Mouse (Mus musculus): ENCODE measurements around the gene Il1r1.

Il1r1 gene

DNA sequence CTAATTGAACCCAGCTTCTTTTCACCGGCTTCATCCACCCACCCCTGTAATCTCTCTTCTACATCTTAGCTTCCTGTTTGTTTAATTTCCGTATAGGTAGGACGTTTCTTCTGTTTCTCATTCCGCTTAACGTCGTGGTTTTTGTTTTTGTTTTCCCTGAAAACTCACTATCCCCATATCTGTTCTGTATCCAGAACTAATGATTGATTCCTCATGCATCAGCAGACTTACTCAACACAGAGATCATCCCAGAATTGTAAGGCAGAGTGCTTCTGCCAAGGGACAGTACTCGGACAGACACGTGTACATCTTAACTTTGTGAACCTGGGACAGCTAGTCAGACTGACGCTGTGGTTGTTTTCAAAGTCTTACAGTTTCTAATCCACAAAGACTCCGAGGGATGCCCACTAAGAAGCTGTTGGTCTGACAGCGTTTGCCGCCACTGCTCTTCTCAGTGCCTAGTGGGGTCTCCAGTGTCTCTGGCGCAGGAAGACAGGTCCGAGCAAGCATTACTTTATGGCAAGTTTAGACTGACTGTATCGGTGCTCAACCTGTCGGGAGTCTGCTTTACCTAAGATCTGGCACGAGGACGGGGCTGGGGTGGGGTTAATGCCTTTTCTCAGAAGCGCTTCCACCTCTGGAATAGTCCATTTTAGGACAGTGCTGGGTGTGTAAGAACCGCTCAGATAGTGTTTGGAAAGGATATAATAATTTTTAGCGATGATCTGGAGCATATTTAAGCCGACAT, 100.2 kb downstream of the Il1r1 start:
- no peak for DNase-seq

DNA sequence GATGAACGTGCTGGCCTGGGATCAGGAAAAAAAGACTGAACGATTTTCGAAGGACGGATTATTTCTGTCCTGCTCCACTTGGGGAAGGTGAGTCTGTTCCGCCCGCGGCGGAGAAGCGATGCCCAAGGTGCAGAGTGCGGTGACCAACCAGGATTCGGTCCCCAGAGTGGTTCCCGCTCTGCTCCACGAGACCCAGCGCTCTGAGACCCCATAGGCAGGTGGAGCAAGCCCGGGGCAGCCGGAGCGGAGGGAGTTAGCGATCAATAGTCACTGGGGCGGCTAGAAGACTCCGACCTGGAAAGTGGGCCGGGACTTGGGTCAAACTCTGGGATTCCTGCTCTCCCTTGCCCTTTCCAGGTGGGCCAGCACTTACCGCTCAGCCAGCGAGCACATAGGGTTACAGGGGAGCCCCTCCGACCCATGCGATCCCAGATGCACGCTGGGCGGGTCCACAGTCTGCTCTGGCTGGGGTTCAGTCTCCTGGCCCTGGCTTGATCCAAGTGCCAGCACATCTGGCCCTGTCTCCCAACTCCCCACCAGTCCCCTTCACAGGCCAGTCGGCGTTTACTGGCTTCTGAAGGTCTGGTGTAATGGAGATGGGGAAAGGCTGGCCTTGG, 100.9 kb downstream of the Il1r1 start:
- no peak for DNase-seq

DNA sequence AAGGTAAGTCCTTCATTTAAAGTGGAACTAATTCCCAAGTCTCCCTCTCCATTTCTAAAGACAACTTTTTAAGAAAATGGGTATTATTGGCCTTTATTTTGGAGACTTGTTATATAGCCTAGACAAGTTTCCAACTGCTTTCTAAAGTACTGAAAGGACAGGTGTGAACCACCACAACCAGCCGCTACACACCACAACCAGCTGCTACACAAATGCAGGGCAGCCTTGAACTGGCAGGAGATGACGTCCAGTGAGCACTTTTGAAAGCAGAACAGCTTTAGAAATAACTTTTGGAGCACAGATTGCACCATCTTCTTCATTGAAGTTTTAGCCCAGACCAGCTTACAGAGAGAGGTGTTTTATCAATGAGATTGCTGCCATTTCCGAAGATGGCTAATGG, 102.7 kb downstream of the Il1r1 start:
- DNase-seq = no peak

DNA sequence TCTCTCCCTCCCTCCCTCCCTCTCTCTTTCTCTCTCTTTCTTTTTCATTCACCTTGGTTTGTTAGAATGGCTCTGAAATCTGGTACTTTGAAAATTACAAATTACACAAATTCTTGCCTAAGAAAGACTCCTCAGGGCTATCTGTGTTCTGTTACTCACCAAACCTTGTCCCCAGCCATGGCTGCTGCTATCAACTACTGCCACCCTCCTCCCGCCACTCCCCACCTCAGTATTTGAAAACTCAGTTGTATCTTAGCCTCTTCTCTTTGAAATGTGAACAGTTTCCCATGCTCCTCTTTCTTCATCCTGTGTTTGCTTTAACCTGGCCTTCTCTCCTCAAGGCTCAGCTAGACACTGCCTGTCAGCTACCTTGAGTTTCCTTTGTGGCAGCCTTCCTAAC, 104.6 kb downstream of the Il1r1 start:
- no peak for DNase-seq

DNA sequence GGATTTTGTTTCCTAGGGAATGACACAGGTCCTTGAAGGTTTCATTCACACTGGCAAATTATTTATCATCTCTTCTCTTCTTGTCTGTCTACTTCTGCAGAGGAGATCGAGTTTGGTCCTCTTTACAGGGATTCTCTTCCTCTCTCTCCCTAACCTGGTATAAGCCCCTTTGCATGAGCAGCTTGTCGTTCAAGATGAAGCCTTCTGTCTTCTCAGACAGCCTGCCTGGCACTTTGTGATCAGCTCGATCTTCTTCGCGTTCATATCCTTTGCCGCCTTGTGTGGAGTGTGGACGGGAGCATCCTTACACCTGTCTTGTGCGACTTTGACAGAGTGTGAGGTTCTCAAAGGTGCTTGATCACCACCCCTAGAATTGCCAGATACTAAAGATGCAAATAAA, 105.3 kb downstream of the Il1r1 start:
- DNase-seq = no peak

DNA sequence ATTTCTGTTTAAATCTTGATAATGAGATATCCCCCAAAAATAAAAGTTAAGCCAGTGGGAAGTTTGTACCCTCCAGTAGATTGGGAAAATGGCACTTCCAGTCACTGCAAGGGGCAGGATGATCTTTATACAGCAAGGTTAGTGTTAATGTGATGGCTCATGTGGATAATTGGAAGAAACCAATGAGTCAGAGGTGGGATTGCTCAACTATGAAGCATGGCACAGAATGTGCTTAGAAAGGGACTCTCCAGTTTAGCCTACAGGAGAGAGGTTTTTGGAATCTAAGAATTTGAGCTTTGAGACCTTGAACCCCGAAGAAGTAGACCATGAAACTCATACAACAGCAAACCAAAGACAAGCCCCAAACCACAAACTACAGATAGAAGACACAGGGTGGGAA, 114.5 kb downstream of the Il1r1 start:
- DNase-seq = no peak

DNA sequence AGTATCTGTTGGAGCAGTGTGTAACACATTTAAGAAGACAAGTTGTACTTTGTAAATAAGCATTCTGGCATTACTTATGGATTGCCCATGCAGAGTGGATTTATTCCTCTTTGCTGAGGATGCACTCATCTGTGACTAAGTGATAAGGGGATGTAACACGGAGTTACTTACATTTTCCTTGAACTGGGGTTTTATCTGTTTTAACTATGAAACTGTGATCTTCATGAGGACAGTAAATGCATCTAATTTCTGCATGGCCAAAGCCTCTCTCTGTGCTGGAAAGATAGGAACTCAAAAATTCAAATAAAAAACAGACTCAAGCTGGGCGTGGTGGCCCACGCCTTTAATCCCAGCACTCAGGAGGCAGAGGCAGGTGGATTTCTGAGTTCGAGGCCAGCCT, 115.2 kb downstream of the Il1r1 start:
- no peak for DNase-seq

DNA sequence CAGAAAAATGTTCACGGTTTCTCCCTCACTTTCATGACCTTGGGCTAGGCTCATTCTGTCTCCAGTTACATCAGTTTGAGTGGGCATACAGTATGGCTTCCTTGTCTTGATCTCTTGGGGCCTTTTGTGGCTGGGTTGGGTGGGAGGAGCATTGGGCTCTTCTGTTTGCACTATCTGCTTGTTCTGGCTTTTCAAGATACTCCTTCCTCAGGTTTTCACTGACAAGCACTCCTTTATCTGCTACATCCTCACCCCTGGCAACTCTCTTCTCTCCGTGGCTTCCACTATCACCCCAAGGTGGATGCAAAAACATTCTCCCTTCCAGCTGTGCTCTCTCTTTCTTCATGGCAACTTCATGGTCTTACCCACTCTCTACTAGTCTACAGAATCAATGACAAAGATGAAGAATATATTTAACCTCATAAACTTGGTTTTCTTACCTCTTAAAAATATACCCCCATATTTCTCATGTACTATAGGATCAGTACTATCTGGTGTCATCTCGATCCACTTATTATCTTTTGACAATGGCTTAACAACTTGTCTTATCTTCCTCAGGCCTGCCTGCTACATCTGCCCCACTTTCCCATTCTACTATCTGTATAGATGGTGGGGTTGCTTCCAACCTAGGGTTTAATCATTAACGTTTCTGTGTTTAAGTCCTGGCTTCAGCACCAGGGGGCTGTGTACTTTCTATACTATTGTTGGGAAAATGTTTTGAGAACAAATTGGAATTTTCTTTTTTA, 127.5 kb downstream of the Il1r1 start:
- no peak for DNase-seq

DNA sequence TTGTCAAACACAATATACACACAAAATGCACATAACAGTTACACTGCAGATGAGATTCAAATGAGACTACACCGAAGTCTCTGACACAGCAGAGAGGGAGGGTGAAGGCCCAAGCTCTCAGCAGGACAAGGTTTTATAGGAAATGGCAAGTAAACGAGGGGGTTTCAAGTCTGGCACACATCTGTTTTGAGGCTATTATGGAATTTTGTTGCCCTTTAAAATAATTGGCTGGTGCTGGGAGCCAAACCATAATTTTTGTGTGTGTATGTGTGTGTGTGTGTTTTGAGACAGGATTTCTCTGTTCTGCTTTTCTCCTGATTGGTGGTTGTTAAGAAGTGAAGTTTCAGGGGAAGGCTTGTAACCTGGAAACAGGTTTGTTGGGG, 128.0 kb downstream of the Il1r1 start:
- no peak for DNase-seq

DNA sequence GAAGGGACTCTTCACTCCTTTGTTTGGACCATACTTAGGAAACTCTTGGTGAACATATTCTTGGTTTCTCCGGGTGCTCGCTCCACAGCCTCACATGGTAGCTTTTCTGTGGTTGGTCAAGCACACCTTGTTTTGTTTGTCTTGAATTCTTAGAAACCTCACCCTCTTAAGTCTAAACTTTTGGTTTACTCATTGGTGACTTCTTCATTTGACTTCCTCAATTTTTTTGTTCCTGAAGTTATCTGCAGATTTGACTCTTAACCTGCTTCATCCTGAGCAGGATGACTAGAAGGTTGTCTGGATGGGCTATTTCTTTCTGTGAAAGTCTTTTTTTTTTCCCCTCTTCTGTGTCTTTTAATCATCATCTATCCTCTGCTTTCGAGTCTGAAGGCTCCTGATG, 129.8 kb downstream of the Il1r1 start:
- DNase-seq = no peak

DNA sequence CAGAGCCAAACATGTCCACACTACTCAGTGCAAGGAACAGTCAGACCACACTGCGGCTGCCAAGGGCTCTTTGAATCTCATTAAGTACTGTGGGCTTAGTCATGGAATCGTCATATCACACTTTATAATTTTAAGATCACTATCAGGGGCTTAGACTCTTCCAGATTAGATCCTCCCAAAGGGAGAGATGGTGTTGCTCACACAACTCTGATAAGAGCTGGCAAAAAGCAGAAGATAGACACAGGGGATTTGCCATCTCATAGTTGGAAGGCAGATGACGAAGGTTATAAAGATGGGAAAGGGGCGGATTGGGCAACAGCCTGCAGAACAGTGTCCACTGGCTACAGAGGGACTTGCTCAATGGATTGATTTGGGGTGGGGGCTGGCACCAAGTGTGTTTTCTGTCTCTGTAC, 130.6 kb downstream of the Il1r1 start:
- DNase-seq = no peak

DNA sequence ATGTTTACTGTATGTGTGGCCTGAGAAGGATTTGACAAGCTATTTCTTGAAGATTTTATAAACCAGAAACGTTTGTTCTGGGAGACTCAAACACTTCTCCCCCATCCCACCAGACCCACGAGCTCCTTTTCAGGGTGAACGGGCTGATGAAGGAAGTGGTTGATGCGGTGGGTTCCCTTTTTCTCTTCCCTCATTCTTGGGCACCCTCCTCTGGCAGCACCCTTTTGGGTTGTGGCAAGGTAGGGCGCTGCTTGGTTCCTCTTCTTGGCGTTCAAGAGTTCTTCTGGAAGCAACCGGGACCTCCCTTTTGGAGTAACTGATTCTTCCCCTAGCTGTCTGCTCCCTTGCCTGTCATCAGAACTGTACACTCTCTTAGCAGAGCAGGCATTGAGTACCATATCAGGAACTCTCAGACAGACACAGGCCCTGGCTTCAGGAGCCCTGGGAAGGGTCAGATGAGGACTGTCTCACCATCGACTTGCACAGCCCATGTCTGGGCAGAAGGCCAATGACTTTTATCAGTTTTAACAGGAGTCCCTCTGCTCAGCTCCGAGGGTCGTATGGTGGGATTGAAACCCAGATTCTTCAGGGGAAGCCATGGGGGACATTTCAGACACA, 131.1 kb downstream of the Il1r1 start:
- no peak for DNase-seq

DNA sequence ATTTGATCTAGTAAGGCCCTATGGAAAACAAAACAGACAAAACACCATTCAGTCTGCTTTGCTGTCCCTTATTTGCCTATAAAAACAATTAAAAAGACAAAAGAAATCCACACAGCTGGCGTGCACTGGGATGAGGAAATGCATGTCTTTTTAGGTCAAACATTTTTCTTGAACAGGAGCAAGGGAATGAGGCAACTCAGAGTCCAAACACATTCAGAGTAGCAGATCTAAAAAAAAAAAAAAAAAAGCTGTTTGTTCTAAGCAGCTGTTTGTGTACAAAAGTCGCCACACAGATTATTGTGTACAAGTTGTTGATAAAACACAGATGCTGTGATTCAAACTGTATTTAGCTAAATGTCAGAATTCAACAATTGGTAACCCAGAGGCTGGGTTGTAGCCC, 133.0 kb downstream of the Il1r1 start:
- DNase-seq = no peak

DNA sequence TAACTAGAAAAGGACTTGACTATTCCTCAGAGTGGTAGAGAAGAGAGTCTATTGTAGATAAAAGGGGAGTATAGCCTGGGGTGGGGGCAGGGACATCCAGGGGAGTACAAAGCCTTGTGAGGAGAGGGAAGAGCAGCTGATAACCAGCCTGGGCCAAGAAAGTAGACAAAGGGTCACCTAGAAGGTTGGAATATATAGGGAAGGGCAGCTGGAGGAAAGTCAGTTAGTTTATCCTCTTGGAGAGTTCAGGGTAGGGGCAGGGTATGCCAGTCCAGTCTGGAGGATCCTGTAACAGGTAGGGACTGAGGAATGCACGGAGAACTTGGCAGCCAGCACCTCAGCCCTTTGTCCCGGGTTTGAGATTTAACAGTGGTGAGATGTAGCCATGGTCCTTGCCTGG, 133.5 kb downstream of the Il1r1 start:
- DNase-seq = no peak

DNA sequence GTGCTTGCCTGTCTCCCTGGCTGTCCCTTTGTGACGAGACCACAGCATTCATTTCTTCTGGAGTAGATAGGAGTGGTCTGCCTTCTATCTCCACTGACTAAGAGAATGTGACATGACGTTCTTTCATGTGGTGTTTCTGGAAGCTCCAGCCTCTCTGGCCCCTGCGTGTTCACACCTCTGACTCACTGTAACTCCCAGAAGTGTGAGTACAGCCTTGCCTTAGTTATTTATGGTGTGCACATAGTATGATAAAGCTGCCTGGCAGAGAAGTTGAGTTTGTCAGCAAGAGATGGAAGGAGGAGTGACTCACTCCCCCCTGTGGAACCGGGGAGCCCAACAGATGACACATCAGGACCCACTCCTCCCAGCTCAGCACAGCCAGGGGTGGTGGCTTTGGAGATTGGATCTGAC, 133.9 kb downstream of the Il1r1 start:
- DNase-seq = no peak

DNA sequence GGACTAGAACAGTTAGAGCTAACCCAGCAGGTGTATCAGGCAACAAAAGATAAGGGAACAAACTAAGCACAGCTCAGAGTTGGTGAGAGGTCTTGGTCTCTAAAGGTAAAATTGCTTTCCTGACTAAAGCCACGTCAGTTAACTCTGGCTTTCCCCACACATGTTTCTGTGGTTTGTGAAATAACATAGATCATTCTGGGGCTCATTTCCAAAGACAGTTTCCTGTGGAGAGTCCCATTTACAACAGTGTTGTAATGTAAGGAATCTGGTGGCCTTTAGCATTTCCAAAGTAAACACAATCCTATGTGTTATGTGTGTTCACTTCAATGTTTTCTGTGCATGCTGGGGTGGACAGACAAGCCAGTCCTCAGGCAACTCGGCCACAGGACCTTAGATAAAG, 134.9 kb downstream of the Il1r1 start:
- no peak for DNase-seq

DNA sequence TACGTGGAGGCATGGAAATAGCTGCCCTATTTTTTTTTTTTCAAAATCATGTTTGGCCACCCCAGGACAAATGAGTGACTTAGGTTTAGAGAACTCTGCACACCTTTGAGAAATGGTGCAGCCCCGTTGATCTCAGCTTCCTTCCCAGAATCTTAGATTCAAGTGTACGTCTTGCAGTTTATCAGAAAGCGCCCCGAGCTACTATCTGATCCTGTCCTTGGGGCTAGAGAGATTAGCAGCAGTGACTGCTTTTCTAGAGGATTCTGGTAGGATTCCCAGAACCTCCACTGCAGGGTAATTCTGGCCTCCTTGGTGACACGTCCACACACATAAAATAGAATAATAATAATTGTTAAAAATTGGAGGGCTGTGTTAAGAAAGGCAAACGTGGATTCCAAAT, 136.1 kb downstream of the Il1r1 start:
- DNase-seq = no peak

DNA sequence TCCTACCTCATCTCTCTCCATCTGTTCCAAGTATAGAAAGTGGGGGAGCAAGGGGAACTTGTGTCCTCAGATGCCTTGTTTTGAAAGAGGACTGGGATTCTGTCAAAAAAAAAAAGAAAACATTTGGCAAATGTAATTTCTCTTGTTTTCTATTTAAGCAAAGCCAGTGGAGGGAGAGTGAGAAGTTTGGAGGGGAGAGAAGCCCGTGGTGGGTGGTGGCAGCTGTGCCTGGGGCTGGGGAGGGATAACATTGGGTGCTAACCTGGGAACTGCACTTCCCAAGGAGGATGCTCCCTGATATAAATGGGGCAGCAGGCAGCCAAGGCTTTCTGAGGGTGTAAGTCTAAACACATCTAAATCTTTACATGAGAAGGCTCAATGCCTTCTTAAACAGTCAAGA, 136.7 kb downstream of the Il1r1 start:
- no peak for DNase-seq

DNA sequence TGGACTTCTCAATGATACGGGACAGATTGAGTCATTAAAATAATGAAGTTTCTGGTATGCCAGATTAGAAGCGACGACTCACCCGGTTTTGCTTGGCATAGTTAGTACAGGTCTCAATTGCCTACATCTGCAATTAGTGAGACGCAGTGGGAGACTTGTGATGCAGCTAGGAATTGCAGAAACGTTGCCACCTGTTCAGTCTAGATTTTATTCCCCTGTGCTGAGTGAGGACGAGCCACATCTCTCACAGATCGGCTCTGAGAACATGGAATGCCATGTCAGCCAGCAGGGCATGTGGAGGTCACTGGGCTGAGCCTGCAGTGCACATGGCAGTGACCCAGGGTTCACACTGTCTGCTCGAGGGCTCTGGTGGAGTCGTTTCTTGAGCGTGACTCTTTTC, 137.9 kb downstream of the Il1r1 start:
- DNase-seq = no peak
